Mouse (Mus musculus) bone marrow macrophage, adult 2 months (primary cell): ENCODE results near the gene Tbc1d8.

Experiments
- CTCF ChIP-seq: IDR thresholded peaks from 2 replicates; pipeline ENCODE4 v1.5.1; 2012; ENCODE audit warnings: low read depth, mild to moderate bottlenecking, low read length, moderate library complexity
- POLR2A ChIP-seq: IDR thresholded peaks from 2 replicates; pipeline ENCODE4 v1.6.1; 2012; ENCODE audit warnings: mild to moderate bottlenecking, low read depth, low read length, borderline replicate concordance

DNA sequence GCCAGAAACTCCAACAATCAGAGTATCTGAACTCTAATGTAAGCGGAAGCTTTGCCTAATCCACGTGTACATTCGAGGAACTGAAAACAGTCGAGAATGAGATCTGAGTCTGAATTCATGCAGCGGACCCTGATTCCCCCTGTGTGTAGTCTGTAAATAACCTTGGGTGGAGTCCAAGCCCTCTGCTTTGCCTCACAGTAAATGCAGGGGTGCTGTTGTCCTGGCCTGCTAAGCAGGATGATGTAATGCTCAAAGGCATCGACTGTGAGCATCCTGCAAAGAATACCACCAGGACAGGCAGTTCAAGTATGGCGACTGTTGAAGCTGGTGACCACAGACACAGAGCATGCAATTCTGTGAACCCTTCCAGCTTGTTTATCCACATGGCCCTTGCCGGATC is 34.8 kb downstream of the Tbc1d8 start:
- TF ChIP-seq POLR2A (no peak), CTCF (no peak)
